Mouse (Mus musculus) thymus, postnatal 14 days (tissue): ENCODE results near the gene Arl5c.
"Not testable (repeated sequence)": the region's sequence is repeated elsewhere in the genome, so short reads cannot be mapped to it uniquely, and the experiment has no call there.

ENCODE experiments used
- DNase-seq: peaks from one replicate; pipeline ENCODE4 v3.0.0; 2021

Gene Arl5c

DNA sequence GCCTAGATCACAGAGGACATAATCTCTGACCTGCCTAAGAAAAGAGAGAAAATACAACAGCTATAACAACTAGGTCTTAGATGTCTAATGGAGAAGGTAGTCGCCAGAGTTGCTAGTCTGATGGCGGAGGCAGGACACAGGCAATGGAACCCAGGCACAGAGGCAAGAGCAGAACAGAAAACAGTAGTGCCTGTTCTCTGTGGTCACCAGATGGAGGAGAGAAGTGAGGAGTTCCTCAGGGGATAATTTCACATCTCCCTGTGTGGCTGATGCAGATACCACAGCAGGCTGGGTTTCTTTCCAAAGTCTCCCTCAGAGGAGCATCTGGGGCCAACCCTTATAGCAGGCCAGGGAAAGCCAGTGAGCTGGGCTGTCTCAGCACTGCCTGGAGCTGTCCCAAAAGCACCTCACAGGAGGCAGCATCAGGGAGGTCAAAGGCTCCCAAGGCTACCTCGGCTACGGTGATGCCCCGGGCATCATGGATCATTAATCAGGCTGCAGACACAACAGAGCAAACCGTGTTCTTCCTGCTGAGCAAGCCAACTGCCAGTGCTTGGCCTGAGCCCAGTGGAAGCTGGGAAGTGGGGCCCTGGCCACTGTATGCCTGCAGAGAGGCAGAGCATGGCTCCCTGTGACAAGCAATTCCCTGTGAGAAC lies 38.9 kb downstream of the Arl5c start:
- DNase-seq: no peak

DNA sequence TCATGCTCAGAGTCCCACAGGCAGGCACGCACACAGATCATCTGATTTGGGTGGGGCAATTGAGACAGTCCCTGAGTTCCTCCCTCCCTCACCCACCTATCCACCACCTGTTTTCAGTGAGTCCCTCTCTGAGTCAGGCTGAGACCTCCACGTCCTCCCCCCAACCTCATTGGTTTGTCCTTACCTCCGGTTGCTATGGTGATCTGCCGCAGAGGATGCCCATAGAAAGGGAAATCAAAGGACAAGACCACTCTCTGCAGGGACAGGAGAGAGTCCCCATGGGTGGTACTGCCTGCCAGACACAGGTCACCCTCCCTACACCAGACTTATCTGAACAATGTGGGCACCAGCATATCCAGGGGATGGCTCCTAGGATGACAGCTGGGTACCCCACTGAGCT lies 40.1 kb downstream of the Arl5c start:
- no peak for DNase-seq

DNA sequence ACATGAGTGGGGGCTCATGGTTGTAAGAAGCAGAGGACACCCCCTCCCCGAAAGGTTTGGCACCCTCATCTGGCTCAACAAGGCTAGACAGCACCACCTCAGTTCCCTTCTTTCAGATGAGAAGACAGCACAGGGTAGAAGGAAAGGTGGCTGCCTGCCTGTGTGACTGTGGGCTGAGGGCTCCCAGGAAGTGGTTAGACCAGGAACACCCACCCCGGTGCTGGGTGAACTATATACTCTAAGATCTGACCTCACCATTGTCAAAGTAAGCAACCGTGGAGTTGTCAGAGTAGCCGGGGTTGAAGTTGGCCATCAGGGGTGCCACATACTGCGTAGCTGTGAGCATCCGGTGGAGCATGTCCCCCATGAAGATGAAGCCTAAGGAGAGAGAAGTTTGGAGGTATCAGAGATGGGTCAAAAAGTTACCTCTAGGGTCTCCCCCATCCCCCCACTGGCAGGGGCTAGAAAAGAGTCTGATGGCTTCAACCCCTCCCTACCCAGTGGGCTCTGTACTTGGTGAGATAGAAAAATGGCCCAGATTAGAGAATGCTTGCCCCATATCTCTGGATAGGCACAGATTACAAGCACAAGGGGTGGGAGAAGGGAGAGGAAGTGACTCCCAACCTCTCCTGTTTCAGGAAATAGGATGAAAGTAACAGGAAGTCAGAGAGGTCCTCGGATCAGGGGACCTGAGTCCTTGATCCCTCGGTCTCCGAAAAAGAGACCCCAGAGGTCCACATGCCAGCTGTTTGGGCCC lies 40.7 kb downstream of the Arl5c start:
- DNase-seq: peak; percentile 78

DNA sequence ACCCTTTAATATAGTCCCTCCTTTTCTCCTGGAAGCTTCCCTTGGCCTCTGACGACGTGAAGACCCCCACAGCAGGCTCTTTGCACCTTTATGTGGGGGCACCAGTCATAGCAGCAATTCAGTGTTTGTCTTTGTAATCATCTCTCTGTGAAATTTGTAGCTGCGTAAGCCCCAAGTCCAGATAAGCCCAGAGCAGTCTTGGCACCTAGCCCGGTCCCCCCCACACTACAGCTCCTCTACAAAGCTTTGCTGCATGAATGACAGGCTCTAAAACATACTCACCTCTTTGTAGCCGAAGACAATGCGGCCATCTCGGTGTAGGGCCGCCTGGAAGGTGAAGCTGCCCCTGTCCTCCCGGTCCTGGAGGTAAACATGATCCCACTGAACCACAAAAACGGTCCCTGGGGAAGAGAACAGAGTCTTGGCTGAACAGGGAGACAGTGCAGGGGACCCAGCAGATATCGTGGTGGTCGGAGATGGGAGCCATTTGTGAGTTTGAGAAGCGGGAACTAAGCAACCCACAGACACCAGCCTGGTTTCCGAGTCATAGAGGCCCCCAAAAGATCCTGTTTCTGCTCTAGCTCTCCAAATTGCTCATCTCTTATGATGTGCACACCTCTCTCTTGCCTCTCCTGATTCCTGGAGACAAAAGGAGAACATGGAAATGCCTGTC lies 41.4 kb downstream of the Arl5c start:
- no peak for DNase-seq

DNA sequence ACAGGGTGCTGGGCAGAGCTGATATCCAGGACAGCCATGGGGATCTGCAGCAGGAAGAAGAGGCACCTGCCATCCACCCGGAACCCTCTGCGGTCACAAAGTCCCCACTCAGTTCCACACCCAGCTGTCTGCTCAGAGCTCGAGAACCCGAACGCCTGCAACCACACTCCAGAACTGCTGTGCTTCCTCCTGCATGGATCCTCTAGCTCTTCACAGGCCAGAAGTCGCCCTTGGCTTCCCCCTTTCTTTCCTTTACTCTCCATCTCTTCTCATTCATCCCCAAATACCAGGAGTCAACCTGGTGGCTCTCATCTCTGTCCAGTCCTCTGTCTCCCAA lies 42.1 kb downstream of the Arl5c start:
- no peak for DNase-seq

DNA sequence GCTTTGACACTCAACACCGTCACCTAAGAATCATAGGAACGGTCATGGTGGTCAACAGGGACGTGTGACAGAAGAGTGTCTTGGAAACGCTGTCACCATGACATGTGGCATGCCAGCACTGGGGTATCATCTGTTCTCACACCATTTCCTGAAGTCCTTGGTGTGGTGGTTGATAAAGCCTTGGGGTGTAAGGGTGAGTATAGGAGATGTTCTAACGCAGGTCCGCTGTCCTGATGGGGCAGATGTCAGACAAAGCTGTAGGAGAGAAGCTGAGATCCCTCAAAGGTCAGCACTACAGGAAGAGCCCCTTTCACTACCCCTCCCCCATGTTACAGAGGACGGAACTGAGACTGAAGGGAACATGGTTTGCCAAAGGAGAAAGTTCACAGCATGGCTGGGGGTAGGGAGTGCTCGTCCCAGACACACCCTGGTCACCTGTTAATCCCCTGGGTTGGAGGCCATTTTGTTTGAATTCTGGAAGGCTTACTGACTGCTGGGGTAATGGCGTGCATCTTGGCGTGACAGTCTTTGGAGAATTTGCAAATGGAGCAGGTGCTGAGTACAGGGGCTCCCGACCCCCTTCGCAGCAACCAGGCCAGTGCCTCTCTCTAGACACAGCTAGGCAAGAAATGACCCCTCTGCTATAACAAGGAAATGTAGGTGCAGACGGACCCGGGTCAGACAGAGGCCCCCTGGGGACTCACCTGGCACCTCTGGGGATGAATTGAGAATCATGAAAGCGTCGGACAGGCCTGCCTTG lies 42.6 kb downstream of the Arl5c start:
- no peak for DNase-seq

DNA sequence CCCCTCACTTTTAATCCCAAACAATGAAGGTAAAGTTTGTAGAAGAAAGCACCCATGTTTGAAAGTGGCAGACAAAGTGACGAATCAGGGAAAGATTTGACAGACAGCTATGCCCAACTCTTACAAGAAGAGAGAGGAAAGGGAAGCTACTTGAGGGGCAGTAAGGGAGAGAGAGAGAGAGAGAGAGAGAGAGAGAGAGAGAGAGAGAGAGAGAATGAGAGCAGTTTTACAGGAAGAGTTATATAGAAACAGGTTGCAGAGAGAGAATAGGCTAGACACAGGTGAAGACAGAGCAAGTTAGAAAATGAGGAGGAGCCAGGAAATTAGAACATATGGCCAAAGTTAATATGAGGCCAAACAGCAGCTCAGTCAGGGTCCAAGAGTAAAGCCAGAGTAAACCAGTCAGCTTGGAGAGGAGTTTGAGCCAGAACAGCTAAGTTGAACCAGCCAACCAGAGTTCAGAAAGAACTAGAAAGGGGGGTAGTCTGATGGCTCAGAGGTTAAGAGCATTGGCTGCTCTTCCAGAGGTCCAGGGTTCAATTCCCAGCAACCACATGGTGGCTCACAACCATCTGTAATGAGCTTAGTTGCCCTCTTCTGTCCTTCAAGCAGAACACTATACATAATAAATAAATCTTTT lies 43.5 kb downstream of the Arl5c start:
- no peak for DNase-seq

DNA sequence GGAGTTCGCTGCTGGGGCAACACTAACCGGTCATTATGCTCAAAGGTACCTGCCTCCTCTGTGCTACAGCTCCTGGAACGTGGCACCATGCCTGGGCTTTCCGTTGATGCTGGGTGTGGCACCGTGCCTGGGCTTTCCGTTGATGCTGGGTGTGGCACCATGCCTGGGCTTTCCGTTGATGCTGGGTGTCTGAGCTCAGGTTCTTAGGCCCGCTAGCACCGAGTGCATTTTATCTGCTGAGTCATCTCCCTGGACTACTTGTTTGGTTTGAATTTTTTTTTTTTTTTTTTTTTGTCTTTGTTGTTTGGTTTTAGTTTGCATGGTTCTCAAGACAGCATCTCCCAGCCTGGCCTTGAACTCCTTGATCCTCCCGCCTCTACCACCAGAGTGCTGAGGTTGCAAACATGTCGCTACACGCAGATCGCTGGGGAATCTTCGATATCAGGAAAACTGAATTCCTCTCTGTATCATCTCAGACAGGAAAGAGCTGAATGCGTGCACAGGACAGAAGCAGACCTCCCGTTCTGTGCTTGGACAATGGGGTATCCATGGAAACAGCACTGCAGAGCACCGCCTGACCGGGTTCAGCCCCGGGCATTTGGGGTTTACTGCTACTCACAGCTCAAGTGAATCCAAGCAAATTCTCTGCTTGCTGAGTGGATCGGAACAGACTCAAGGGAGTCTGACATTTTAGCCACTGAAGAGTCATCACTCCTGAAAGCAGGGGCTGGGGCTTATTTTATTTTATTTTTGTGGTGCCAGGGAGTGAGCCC lies 46.1 kb downstream of the Arl5c start:
- no peak for DNase-seq

DNA sequence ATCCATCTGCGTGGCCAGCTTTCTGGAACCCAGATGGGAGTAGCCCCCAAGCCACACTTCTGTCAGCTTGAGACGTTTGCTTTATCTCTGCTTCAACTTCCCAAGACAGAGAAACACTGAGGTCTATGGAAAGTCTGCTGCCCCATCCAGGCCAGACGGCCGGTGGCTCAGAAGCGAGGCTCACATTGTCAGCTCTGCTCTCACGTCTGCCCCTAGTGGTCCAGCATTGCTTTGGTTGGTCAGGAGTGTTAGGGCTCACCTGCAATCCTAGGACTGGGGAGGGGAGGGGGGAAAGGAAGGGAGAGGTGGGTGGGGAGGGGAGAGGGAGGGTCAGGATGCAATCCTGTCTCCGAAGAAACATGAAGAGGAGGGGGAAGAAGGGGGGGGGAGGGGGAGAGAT lies 48.6 kb downstream of the Arl5c start:
- DNase-seq: peak; percentile 60

DNA sequence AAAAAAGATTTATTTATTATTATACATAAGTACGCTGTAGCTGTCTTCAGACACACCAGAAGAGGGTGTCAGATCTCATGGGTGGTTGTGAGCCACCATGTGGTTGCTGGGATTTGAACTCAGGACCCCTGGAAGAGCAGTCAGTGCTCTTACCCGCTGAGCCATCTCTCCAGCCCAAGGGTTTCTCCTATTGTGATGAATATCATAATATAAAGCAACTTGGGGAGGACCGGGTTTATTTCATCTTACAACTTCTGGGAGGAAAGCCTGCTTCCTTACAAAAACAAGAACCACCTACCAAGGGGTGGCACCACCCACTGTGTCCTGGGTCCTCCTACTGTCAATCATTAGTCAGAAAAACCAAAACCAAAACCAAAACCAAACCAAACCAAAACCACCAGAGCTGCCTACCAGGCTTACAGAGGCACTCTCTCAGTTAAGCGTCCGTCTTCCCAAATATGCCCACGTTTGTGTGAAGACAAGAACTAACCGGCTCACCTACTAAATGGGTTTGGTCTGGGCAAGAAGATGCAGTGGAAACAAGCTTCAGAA lies 50.2 kb downstream of the Arl5c start:
- DNase-seq: not testable (repeated sequence)

DNA sequence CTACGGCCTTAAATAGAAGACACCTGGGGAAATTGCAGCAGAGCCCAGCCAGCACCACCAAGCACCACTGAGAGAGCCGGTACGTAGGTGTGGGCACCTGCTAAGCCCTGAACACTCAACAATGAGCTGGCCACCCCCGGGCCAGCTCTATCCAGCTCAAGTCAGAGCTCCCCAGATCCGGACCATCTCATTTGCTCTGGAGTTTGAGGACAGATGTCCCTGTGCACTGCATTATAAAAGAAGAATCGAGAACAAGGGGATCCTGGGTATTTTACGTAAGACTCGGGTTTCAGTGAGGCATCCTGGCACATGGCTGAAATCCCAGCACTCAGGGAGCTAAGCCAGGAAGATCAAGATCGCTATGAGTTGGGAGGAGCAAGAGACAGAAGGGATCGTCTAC lies 51.0 kb downstream of the Arl5c start:
- DNase-seq: no peak

DNA sequence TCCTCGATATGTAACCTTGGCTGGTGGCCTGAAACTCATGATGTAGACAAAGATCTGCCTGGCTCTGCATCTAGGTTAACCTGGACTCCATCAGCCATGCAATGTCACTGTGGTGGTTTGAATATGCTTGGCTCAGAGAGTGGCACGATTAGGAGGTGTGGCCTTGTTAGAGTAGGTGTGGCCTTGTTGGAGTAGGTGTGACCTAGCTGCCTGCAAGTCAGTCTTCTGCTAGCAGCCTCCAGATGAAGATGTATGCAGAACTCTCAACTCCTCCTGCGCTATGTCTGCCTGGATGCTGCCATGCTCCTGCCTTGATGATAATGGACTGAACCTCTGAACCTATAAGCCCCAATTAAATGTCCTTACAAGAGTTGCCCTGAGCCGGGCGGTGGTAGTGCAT lies 52.7 kb downstream of the Arl5c start:
- no peak for DNase-seq

DNA sequence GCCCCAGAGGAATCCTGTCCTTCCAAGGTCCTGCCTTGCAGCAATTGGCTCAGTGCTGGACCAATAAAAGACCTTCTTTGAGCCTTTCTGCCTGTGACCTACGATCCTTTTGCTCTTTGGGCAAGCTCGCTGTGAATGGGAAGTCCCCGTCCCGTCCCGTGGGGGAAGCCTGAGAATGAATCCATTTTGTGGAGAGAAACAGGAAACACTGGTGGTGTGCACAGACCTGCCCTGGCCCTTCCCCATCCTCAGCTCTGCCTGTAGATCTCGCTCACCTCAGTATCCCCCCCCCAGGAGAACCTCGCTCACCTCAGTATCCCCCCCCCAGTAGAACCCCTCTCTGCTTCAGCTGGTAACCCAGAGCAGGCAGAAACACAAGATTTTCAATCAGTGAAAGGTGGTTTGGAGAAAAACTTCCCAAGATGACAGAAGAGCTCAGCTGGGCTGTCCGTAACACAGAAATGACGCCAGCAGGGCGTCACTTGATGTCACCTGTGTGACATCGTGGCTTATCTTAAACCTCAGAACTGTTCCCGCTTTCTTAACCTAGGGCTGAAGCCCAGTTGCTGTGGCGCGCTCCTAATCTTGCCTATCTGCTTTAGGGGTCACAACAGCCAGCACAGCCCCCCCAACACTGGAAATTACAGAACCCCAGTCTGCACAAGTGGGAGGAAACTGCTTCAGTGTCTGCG lies 53.4 kb downstream of the Arl5c start:
- no peak for DNase-seq
